In genomic region chr14:54793894-54794830, GRCm38 (mm10) we compare ENCODE assay signal across 20 mouse cellular contexts. TPM values are rescaled to one million over a fixed set of nuclear protein-coding genes. Genes with fewer than 3 reads are reported as not detected.
"Had no signal": no experiment of that assay in that cellular context is flagged by ENCODE, and none has a peak within 500 bp of the region (broad histone marks: within the 10 kb centered on the region; RNA-seq: fewer than 3 reads in every experiment).

No protein-coding gene starts in this region.

- H3K4me3 ChIP-seq: layer of hippocampus, adult 2 months; limb, embryonic 12.5 days; liver, embryonic 13.5 days; lung, embryonic 15.5 days; midbrain, embryonic 12.5 days had no signal

- DNase-seq: liver; liver, embryonic 13.5 days; liver, postnatal 0 days; lung, postnatal 14 days; right cerebral cortex, adult 18-20 months; right cerebral cortex, postnatal 25 days; spleen, adult 18-20 months; thymus, adult 18-20 months; thymus, postnatal 14 days had no signal

- ATAC-seq: liver, postnatal 0 days; midbrain, embryonic 16.5 days had no signal

- H3K9ac ChIP-seq: limb, embryonic 12.5 days; liver, embryonic 13.5 days; liver, postnatal 0 days; lung, embryonic 15.5 days; midbrain, embryonic 12.5 days had no signal

- H3K9me3 ChIP-seq: limb, embryonic 12.5 days; liver, embryonic 13.5 days; lung, embryonic 15.5 days; midbrain, embryonic 12.5 days had no signal

- H3K27me3 ChIP-seq: limb, embryonic 12.5 days; liver, embryonic 13.5 days; lung, embryonic 15.5 days; midbrain, embryonic 12.5 days had no signal

- H3K27ac ChIP-seq: kidney, postnatal 0 days; layer of hippocampus, adult 2 months; limb, embryonic 12.5 days; liver, embryonic 13.5 days; lung, embryonic 15.5 days; midbrain, embryonic 12.5 days had no signal

- H3K4me2 ChIP-seq: limb, embryonic 12.5 days; liver, embryonic 13.5 days; lung, embryonic 15.5 days; midbrain, embryonic 12.5 days had no signal

- H3K4me1 ChIP-seq: limb, embryonic 12.5 days; lung, embryonic 15.5 days; midbrain, embryonic 12.5 days had no signal

- H3K36me3 ChIP-seq: limb, embryonic 12.5 days; liver, embryonic 13.5 days; lung, embryonic 15.5 days; midbrain, embryonic 12.5 days had no signal

RNA-seq across cellular contexts. Expression of gene Rnf212b, which starts 19.8 kb away (rescaled TPM):
- total RNA-seq: layer of hippocampus, adult 2 months; layer of hippocampus, postnatal 10 days; left cerebral cortex, postnatal 36 days; megakaryocyte-erythroid progenitor cell, adult 5-6 weeks had no signal
- polyA plus RNA-seq: limb, embryonic 12.5 days; liver, embryonic 13.5 days; liver, postnatal 0 days; lung, embryonic 15.5 days; midbrain, embryonic 12.5 days; midbrain, embryonic 16.5 days; neural tube, embryonic 14.5 days; stomach, embryonic 14.5 days had no signal
